ENCODE assay signal across 9 mouse cellular contexts in genomic region chr2:73263172-73263765, GRCm38 (mm10). TPM values are rescaled to one million over a fixed set of nuclear protein-coding genes. Genes with fewer than 3 reads are reported as not detected.
DNase-seq lines count a peak whose midpoint lies in the region; ATAC-seq and TF ChIP-seq lines count a peak whose summit lies in the region.
"Had no signal": no experiment of that assay in that cellular context is flagged by ENCODE, and none has a peak within 500 bp of the region (broad histone marks: within the 10 kb centered on the region; RNA-seq: fewer than 3 reads in every experiment).

No protein-coding gene starts in this region.

- H3K4me2 ChIP-seq in lung, embryonic 14.5 days: peak overlapping the region; percentile 89

- H3K4me1 ChIP-seq in lung, embryonic 14.5 days (ENCODE audit: insufficient read depth): peaks cover 6% of the 10 kb centered on the region; the same call in 1 of the 2 replicates
- H3K4me1 ChIP-seq in forebrain, embryonic 10.5 days: peaks cover 35% of the 10 kb centered on the region
- peaks cover 38% of the 10 kb centered on the region for H3K4me1 ChIP-seq in limb, embryonic 10.5 days
- H3K4me1 ChIP-seq in olfactory bulb, adult 2 months (ENCODE audit: control insufficient read depth, insufficient read depth, low read length): peaks cover 26% of the 10 kb centered on the region

- peak overlapping the region; percentile 46 for H3K9ac ChIP-seq in lung, embryonic 14.5 days

- no peaks in the 10 kb centered on the region for H3K36me3 ChIP-seq in lung, embryonic 14.5 days (ENCODE audit: insufficient read depth)
- no peaks in the 10 kb centered on the region for H3K36me3 ChIP-seq in forebrain, embryonic 10.5 days (replicated peaks)
- no peaks in the 10 kb centered on the region for H3K36me3 ChIP-seq in limb, embryonic 10.5 days

- WGBS in lung, embryonic 14.5 days: 4% methylated on average over 16 of the region's 16 CpGs
- 4% methylated on average over 16 of the region's 16 CpGs for WGBS in forebrain, embryonic 10.5 days
- whole genome bisulfite sequencing in limb, embryonic 10.5 days: 3% methylated on average over 16 of the region's 16 CpGs
- 26% methylated on average over 16 of the region's 16 CpGs for WGBS in olfactory bulb, adult 2 months

- H3K9me3 ChIP-seq in lung, embryonic 14.5 days (ENCODE audit: low read depth, low read length): no peaks in the 10 kb centered on the region
- no peaks in the 10 kb centered on the region for H3K9me3 ChIP-seq in forebrain, embryonic 10.5 days
- H3K9me3 ChIP-seq in limb, embryonic 10.5 days (replicated peaks): no peaks in the 10 kb centered on the region

- no peak for TF ChIP-seq POLR2A in olfactory bulb, adult 2 months (IDR thresholded peaks at IDR 0.05; ENCODE audit: insufficient read depth, low read depth, low read length)

- peak; percentile 80 for DNase-seq in lung, embryonic 14.5 days
- DNase-seq in lung, postnatal 14 days: no peak
- no peak for DNase-seq in forebrain, embryonic 10.5 days (ENCODE audit: extremely low spot score, low spot score)
- DNase-seq in limb, embryonic 10.5 days (ENCODE audit: low spot score): no peak
- DNase-seq in layer of hippocampus, adult 9-10 months (ENCODE audit: low spot score): no peak
- DNase-seq in gastrocnemius, postnatal 10 days: no peak
- no peak for DNase-seq in frontal cortex, postnatal 14 days (ENCODE audit: low spot score in 2 of 2)

- H3K27me3 ChIP-seq in lung, embryonic 14.5 days (ENCODE audit: insufficient read depth, low read length): peaks cover 56% of the 10 kb centered on the region
- H3K27me3 ChIP-seq in forebrain, embryonic 10.5 days (ENCODE audit: poor library complexity, severe bottlenecking): peaks cover 73% of the 10 kb centered on the region
- H3K27me3 ChIP-seq in limb, embryonic 10.5 days (ENCODE audit: low read depth, poor library complexity, severe bottlenecking): peaks cover 68% of the 10 kb centered on the region

- TF ChIP-seq CTCF in lung, embryonic 14.5 days (IDR thresholded peaks at IDR 0.05; ENCODE audit: low read depth): no peak
- no peak for TF ChIP-seq CTCF in olfactory bulb, adult 2 months (IDR thresholded peaks at IDR 0.05; ENCODE audit: insufficient read depth, low read depth, low read length)

- H3K4me3 ChIP-seq in lung, embryonic 14.5 days (ENCODE audit: low read depth, low read length): peak overlapping the region; percentile 43
- peak overlapping the region; percentile 52 for H3K4me3 ChIP-seq in forebrain, embryonic 10.5 days
- H3K4me3 ChIP-seq in limb, embryonic 10.5 days: peak overlapping the region; percentile 57
- H3K4me3 ChIP-seq in olfactory bulb, adult 2 months (ENCODE audit: insufficient read depth, low read depth, low read length): peak overlapping the region; percentile 52

- peak; percentile 18; the same call in 1 of the 2 replicates for ATAC-seq in lung, embryonic 14.5 days (ENCODE audit: insufficient read depth)

- no peak overlapping the region for H3K27ac ChIP-seq in lung, embryonic 14.5 days (ENCODE audit: low read depth)
- no peak overlapping the region for H3K27ac ChIP-seq in forebrain, embryonic 10.5 days
- H3K27ac ChIP-seq in limb, embryonic 10.5 days: peak overlapping the region; percentile 78
- no peak overlapping the region for H3K27ac ChIP-seq in olfactory bulb, adult 2 months (ENCODE audit: insufficient read depth, low read depth, low read length)

RNA-seq across cellular contexts. Expression of gene Sp9, which starts 8.5 kb away (rescaled TPM):
- polyA plus RNA-seq in lung, embryonic 14.5 days (2014; fragmentation: Nextera tagmentation; extraction: Ambion mirVana): not detected in 2 replicates
- polyA plus RNA-seq in forebrain, embryonic 10.5 days (2016; fragmentation: Nextera tagmentation; extraction: Ambion mirVana): 0.94 and 1.1 TPM in 2 replicates
- 0.19 and 0.36 TPM in 2 replicates for polyA plus RNA-seq in limb, embryonic 10.5 days (2016; fragmentation: Nextera tagmentation; extraction: Ambion mirVana)
- polyA plus RNA-seq in olfactory bulb, adult 2 months (2012; ENCODE audit: insufficient read depth, insufficient read length, low replicate concordance, missing spikeins): not detected in 2 replicates
- under 1 TPM in 1 of 2 experiments, not detected in 1; 0.05 TPM for total RNA-seq in gastrocnemius, postnatal 10 days (2021)
- total RNA-seq: heart, adult 18-20 months had no signal

RNA-seq across cellular contexts. Expression of gene Ola1, which starts 44.5 kb away (rescaled TPM):
- 79.2 and 80.9 TPM in 2 replicates for polyA plus RNA-seq in lung, embryonic 14.5 days (2014; fragmentation: Nextera tagmentation; extraction: Ambion mirVana)
- 111 and 112 TPM in 2 replicates for polyA plus RNA-seq in forebrain, embryonic 10.5 days (2016; fragmentation: Nextera tagmentation; extraction: Ambion mirVana)
- 107 and 112 TPM in 2 replicates for polyA plus RNA-seq in limb, embryonic 10.5 days (2016; fragmentation: Nextera tagmentation; extraction: Ambion mirVana)
- polyA plus RNA-seq in olfactory bulb, adult 2 months (2012; ENCODE audit: insufficient read depth, insufficient read length, low replicate concordance, missing spikeins): 370 TPM in 1 of 2 replicates, not detected in the other
- 100 to 1,000 TPM; 101 to 120 TPM for total RNA-seq in gastrocnemius, postnatal 10 days (2021)

RNA-seq across cellular contexts. Expression of gene Scrn3, which starts 49.1 kb away (rescaled TPM):
- 15.0 and 15.9 TPM in 2 replicates for polyA plus RNA-seq in lung, embryonic 14.5 days (2014; fragmentation: Nextera tagmentation; extraction: Ambion mirVana)
- polyA plus RNA-seq in forebrain, embryonic 10.5 days (2016; fragmentation: Nextera tagmentation; extraction: Ambion mirVana): 12.8 and 13.8 TPM in 2 replicates
- 14.7 and 16.5 TPM in 2 replicates for polyA plus RNA-seq in limb, embryonic 10.5 days (2016; fragmentation: Nextera tagmentation; extraction: Ambion mirVana)
- polyA plus RNA-seq in olfactory bulb, adult 2 months (2012; ENCODE audit: insufficient read depth, insufficient read length, low replicate concordance, missing spikeins): not detected in 2 replicates
- total RNA-seq in gastrocnemius, postnatal 10 days (2021): 10 to 100 TPM; 20.2 to 21.8 TPM

RNA-seq across cellular contexts. Expression of gene Cir1, which starts 49.2 kb away (rescaled TPM):
- polyA plus RNA-seq in lung, embryonic 14.5 days (2014; fragmentation: Nextera tagmentation; extraction: Ambion mirVana): 20.9 and 23.8 TPM in 2 replicates
- 13.3 and 14.0 TPM in 2 replicates for polyA plus RNA-seq in forebrain, embryonic 10.5 days (2016; fragmentation: Nextera tagmentation; extraction: Ambion mirVana)
- 12.2 and 14.3 TPM in 2 replicates for polyA plus RNA-seq in limb, embryonic 10.5 days (2016; fragmentation: Nextera tagmentation; extraction: Ambion mirVana)
- not detected in 2 replicates for polyA plus RNA-seq in olfactory bulb, adult 2 months (2012; ENCODE audit: insufficient read depth, insufficient read length, low replicate concordance, missing spikeins)
- 10 to 100 TPM; 14.7 to 15.2 TPM for total RNA-seq in gastrocnemius, postnatal 10 days (2021)

Comparison
In these comparisons a context has a peak if more than half of its experiments do, and no peak if none do; other contexts are left out.
1. RNA of gene Scrn3, which starts 49.1 kb away (polyA plus RNA-seq): 14.7 to 16.5 TPM in limb, embryonic 10.5 days, 15.0 to 15.9 TPM in lung, embryonic 14.5 days and 12.8 to 13.8 TPM in forebrain, embryonic 10.5 days; not detected in olfactory bulb, adult 2 months; every median in the first group is over 10 times any median in the second.
2. Peak in every context shown above with its lines, with median percentiles within 50 percentile points of each other: H3K4me3 ChIP-seq.